Mouse (Mus musculus) layer of hippocampus, adult 9-10 months (tissue): Measurements from ENCODE around the gene Tmem143.
"Not testable (repeated sequence)": the region's sequence is repeated elsewhere in the genome, so short reads cannot be mapped to it uniquely, and the experiment has no call there.

Source experiments
- DNase-seq: peaks from one replicate; pipeline ENCODE4 v3.0.0; 2022; ENCODE audit warnings: low spot score

The Tmem143 gene

DNA sequence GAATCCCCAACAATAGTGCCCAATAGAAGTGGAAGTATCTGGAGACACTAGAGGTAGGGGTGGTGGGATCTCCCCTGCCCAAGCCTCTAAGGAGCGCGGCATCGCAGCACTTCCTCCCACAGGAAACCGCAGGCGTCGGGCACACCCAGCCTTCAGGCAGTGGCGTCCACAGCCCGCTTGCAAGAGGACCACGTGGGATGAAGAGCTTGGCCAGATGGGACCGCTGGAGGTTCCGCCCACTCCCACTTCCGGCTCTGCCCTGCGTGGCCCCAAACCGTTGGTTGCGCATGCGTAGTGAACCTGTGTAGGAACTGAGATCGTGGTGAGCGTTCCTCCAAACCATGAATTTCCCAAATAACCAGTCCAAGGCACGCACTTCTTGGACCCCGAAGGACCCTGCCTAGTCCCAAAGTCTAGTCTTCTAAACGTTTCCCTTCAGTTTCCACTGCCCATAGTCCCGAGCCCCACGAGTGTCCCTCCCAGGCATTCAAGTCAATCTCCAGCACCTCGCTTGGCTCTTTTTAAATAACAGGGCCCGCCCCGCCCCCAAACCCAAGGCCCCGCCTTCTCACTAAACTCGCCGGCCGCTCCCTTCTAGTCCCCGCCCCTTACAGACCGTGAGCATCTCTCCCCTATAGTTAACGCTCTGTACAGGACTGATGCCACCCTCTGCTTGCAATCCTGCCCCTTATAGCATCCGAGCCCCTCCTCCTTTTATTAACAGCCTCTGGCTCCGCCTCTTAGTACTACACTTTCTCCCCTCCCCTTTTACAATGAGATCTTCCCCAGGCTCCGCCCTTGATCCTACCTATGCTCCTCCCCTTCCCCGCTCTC lies 26.4 kb downstream of the Tmem143 start:
- peak; percentile 93 for DNase-seq

DNA sequence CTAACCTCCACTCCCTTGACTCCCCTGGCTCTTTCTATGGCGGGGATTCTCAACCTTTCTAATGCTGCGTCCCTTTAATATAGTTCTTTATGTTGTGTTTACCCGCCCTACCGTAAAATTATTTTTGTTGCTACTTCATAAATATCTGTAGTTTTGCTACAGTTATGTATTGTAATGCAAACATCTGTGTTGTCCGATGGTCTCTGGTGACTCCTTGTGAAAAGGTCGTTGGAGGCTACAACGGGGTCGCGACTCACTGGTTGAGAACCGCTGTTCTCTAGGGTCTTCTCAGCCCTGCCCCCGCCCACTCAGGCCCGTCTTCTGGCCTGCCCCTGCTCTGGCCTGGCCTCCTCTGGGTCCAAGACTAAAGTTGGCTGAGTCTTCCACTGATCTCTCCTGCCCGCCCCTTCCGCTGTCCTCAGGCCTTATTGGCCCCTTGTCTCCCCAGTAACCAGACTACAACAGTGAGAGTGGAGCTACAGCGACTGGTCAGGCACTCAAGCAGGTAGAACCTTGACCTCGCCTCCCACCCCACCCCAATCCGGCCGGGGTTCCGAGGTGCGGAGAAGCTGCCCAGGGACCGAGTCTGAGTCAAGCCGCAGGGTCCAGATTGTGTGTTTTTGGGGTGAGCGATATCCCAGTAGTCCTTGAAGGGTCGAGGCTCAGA lies 27.2 kb downstream of the Tmem143 start, which contains the start of gene Ccdc114:
Ccdc114 (plus strand) TSS at position 311 of the 667 bp plus-strand sequence.
- no peak for DNase-seq

DNA sequence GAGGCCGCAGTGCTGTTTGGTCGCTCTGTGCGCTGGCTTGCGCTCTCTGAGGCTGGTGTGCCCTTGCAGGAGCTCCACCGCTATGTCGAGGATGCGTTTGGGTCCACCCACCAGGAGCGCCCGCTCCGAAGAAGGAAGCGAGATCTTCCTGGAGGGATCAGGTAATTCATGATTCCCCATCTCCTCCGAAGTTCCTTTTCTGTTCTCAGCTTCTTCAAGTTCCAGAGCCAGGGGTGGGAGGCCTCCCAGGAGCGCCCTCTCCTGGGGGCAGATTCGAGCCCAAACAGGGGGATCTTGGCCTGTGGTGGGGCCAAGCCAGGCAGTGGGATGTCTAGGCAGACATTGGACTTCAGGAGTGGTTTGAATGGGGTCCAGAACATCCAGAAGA lies 27.7 kb downstream of the Tmem143 start:
- DNase-seq = no peak

DNA sequence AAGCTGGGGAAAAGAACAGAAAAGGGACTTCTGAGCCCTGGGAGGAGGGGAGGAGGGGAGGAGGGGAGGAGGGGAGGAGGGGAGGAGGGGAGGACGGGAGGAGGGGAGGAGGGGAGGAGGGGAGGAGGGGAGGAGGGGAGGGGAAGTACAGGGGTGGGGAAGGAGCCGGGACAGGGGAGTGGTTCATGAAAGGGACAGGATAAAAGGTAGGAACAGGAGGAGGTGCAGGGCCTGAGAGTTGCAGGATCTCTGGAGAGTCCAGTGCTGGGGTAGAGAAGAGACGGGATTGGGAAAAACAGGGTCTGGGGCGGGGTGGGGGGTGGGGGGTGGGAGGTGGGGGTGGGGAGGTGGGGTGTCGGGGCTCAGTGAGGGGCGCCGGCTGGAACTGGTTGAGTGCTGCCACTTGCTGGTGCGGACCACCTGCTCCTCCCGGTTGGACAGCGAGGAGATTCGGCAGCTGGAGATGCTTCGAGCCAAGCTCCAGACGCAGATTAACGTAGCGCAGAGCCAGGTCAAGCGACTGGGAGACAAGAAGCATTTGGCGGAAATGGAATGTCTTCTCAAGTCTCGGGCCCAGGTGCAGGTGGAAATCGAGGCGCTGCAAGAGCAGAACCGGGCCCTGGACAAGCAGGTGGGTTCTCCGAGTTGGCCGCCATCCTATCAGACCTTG lies 32.0 kb downstream of the Tmem143 start:
- no peak for DNase-seq

DNA sequence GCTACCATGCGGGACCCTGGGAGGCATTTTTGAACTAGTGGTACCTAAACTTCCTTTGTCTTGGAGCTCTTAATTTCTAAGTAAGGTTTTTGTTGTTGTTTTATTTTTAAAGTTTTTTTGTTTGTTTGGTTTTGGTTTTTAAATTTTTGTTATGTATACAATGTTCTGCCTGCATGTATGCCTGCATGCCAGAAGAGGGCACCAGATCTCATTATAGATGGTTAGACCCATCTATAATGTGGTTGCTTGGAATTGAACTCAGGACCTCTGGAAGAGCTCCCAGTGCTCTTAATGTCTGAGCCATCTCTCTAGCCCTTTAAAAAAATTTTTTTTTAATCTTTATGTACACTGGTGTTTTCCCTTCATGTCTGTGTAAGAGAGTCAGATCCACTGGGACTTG lies 32.9 kb downstream of the Tmem143 start:
- no peak for DNase-seq

DNA sequence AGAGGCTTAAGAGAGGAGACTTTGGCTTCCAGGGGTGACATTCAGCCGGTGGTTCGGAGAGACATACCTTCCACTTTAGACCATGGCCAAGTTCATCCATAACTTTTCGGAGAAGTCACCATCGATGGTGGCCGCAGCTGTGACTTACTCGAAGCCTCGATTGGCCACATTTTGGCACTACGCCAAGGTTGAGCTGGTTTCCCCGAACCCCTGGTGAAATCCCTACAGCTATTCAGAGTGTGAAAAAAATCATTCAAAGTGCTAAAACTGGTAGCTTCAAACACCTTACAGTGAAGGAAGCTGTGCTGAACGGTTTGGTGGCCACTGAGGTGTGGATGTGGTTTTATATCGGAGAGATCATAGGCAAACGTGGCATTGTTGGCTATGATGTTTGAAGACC lies 37.0 kb downstream of the Tmem143 start:
- not testable (repeated sequence) for DNase-seq

DNA sequence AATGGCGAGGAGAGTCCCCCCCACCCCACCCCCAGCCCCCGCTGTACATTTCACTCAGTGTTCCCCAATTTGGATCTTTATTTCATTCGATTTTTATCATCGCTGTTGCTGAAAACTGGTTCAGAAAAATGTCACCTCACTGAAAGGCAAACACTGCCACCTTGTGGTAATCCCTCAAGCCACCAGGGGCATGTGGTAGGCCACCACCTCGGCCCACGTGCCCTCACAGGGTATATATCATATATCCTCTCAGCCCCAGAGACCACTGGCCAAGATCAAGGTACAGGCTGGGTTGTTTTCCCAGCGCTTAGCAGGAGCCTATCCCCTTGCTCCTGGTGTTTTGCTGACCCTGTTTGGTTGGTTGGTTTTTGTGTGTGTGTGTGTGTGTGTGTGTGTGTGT lies 38.4 kb downstream of the Tmem143 start:
- DNase-seq = no peak

DNA sequence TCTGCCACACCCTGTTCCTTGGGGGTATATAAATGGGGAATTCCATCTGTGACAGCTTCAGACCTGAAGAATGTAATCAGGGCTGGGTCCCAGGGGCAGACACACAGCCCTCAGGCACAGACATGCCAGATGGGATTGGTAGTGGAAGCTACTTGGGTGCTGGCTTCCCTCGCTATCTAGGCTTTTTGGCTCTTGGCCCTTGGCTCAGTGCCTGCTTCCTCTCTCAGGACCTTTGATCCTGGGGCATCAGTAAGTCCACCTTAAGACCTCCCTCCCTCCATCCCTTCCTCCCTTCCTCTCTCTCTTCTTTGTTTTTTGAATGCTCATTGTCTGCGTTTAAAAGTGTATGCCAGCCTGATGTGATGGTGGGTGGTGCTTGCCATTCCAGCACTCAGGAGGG lies 43.1 kb downstream of the Tmem143 start:
- no peak for DNase-seq

DNA sequence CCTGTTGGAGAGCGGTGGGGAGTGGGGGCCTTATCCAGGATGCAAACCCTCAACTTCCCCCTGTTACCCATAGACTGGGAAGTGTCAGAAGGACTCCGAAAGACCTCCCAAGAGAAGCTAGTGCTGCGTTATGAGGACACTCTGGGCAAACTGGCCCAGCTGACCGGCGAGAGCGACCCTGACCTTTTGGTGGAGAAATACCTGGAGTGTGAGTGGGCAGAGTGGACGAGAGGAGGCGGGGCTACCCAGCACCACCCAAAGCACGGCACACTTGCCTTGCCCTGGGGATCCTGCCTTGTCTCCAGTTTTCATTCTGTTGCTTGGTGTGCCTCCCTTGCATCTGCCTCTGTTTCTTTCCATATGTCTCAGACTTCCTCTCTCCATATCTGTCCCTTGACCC lies 45.2 kb downstream of the Tmem143 start:
- DNase-seq = no peak

DNA sequence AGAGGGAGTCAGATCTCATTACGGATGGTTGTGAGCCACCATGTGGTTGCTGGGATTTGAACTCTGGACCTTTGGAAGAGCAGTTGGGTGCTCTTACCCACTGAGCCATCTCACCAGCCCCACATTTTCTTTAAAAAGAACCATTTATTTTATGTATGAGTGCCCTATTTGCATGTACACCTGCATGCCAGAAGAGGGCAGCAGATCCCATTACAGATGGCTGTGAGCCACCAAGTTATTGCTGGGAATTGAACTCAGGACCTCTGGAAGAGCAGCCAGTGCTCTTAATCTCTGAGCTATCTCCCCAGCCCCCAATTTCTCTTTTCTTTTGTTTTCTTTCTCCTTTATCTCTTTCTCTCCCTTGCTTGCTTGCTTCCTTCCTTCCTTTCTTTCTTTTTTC lies 46.5 kb downstream of the Tmem143 start:
- not testable (repeated sequence) for DNase-seq

DNA sequence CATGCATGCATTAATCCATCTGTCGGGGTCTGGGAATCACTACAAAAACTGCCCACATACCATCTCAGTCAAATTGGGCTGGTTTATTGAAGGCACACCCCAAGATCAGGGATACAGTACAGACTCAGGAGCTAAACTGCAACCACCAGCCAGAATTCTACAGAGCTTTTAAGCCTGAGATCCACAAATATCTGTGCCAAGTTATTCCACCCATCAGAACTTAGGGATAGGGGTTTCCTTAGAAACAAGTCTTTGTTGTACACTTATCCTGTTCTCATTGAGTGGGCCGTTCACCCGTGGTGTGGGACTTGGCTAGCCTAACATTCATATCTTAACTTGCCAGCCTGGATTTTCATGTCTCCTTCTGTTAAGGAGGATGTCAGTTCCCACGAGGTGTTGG lies 52.3 kb downstream of the Tmem143 start:
- no peak for DNase-seq

DNA sequence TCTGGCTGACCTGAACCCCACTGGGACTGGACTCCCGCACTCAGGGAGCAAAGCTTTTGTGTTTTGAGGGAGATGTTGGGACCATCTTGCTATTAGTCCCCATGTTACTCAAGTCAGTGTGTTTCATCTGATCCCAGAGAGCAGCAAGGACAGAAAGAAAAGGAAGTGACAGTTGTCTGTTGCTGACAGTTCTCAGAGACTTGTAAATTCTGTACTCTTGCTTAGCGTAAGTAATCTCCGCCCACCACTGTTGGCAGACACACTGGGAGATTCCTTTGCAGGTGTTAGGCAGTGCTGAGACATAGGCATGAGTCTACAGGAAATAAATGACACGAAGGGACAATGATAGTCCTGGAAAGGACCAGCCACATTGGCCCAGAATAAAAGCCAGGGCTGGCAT lies 59.9 kb downstream of the Tmem143 start:
- DNase-seq = no peak
